Mouse (Mus musculus): Measurements from ENCODE around the gene Hmga1b. TPM values are rescaled to one million over a fixed set of nuclear protein-coding genes. Genes with fewer than 3 reads are reported as not detected.
A peak's percentile ranks its signal among the peaks of the same experiment; 100 is the strongest.
"Not testable (repeated sequence)": the region's sequence is repeated elsewhere in the genome, so short reads cannot be mapped to it uniquely, and the experiment has no call there.

Gene Hmga1b
- total RNA-seq, 2 experiments from 2014 or later = 26.7 to 27.1 TPM

- no peak for DNase-seq (ENCODE audit: low spot score in 2 of 2)
Measured at GRCm38 (mm10) chr11:120783426-120784063, 21.0 kb downstream of the Hmga1b start.

GRCm38 (mm10) chr11:120784064-120784791 lies 21.6 kb downstream of the Hmga1b start, which contains the start of the genes Rfng and Gps1:
TSS of gene Rfng (minus strand) at chr11:120784207.
TSS of gene Gps1 (plus strand) at chr11:120784272.
- DNase-seq (ENCODE audit: low spot score in 2 of 2) = peak; percentile 76 to 84

- no peak for DNase-seq (ENCODE audit: low spot score in 2 of 2)
Measured at GRCm38 (mm10) chr11:120785145-120785544, 22.6 kb downstream of the Hmga1b start.

GRCm38 (mm10) chr11:120788460-120788859 lies 25.9 kb downstream of the Hmga1b start:
- DNase-seq (ENCODE audit: low spot score in 2 of 2) = not testable (repeated sequence)

GRCm38 (mm10) chr11:120789355-120789754 lies 26.8 kb downstream of the Hmga1b start:
- DNase-seq (ENCODE audit: low spot score in 2 of 2) = no peak

- DNase-seq (ENCODE audit: low spot score in 2 of 2) = no peak
Measured at GRCm38 (mm10) chr11:120789810-120790209, 27.2 kb downstream of the Hmga1b start.

GRCm38 (mm10) chr11:120792652-120793051 lies 30.1 kb downstream of the Hmga1b start:
- no peak for DNase-seq (ENCODE audit: low spot score in 2 of 2)

- peak; percentile 94 to 95 for DNase-seq (ENCODE audit: low spot score in 2 of 2)
Measured at GRCm38 (mm10) chr11:120795756-120796613, 33.4 kb downstream of the Hmga1b start, which contains the start of gene Dus1l. TSS of gene Dus1l (minus strand) at chr11:120796403.

- DNase-seq (ENCODE audit: low spot score in 2 of 2) = no peak
Measured at GRCm38 (mm10) chr11:120796614-120796946, 34.0 kb downstream of the Hmga1b start.

GRCm38 (mm10) chr11:120798244-120798643 lies 35.6 kb downstream of the Hmga1b start:
- DNase-seq (ENCODE audit: low spot score in 2 of 2) = no peak

GRCm38 (mm10) chr11:120799316-120799890 lies 36.8 kb downstream of the Hmga1b start:
- no peak for DNase-seq (ENCODE audit: low spot score in 2 of 2)

GRCm38 (mm10) chr11:120800061-120800904 lies 37.7 kb downstream of the Hmga1b start:
- peak; percentile 74 to 91 for DNase-seq (ENCODE audit: low spot score in 2 of 2)

- no peak for DNase-seq (ENCODE audit: low spot score in 2 of 2)
Measured at GRCm38 (mm10) chr11:120804274-120804673, 41.7 kb downstream of the Hmga1b start.

GRCm38 (mm10) chr11:120804769-120805168 lies 42.2 kb downstream of the Hmga1b start:
- no peak for DNase-seq (ENCODE audit: low spot score in 2 of 2)

GRCm38 (mm10) chr11:120805375-120806298 lies 43.0 kb downstream of the Hmga1b start:
- no peak for DNase-seq (ENCODE audit: low spot score in 2 of 2)

GRCm38 (mm10) chr11:120808010-120808409 lies 45.4 kb downstream of the Hmga1b start:
- no peak for DNase-seq (ENCODE audit: low spot score in 2 of 2)

- no peak for DNase-seq (ENCODE audit: low spot score in 2 of 2)
Measured at GRCm38 (mm10) chr11:120812068-120812467, 49.5 kb downstream of the Hmga1b start.

All from gastrocnemius, postnatal 4 days (tissue).